Mouse (Mus musculus) bone marrow, adult 2 months (tissue): Measurements from ENCODE around the gene Atp8b3. TPM values are rescaled to one million over a fixed set of nuclear protein-coding genes. Genes with fewer than 3 reads are reported as not detected.

Experiments
- H3K27ac ChIP-seq: fragments of 200-500 bp; 2 replicates; pipeline ENCODE4 v1.5.1; 2012; ENCODE audit warnings: low read depth, mild to moderate bottlenecking, control low read depth, inconsistent platforms, low read length; ENCODE audit not compliant: control insufficient read depth, poor library complexity, insufficient read depth
- H3K4me1 ChIP-seq: fragments of 200-500 bp; 2 replicates; pipeline ENCODE4 v1.6.1; 2011; ENCODE audit warnings: low read length; ENCODE audit not compliant: control insufficient read depth, insufficient read depth
- H3K4me3 ChIP-seq: fragments of 200-500 bp; replicated peaks from 2 replicates; pipeline ENCODE3; 2011; ENCODE audit warnings: mild to moderate bottlenecking, low read depth, low read length, control low read depth; ENCODE audit not compliant: control insufficient read depth
- CTCF ChIP-seq: fragments of 200-500 bp; IDR thresholded peaks from 2 replicates; pipeline ENCODE4 v1.5.1; 2011; ENCODE audit warnings: low read length, control low read depth; ENCODE audit not compliant: control insufficient read depth, insufficient read depth
- POLR2A ChIP-seq: fragments of 200-500 bp; IDR thresholded peaks from 2 replicates; pipeline ENCODE4 v1.6.1; 2011; ENCODE audit warnings: low read depth, mild to moderate bottlenecking, control low read depth, low read length, borderline replicate concordance; ENCODE audit not compliant: control insufficient read depth
- WGBS: fragments of 180-500 bp; shearing (Covaris S2); methylation state at CpG from one replicate; pipeline ENCODE4 v1.1.7; 2018; 5-methylcytosine and 5-hydroxymethylcytosine counted together
- polyA plus RNA-seq: library from polyadenylated mRNA; stranded (reverse); fragments of >200 nt; gene quantifications from 2 replicates; pipeline ENCODE4 v1.2.4, GENCODE M21; 2011; ENCODE audit warnings: low replicate concordance; ENCODE audit not compliant: missing spikeins, insufficient read depth, insufficient read length

Gene Atp8b3
- polyA plus RNA-seq, 1 experiment, result not detected

DNA sequence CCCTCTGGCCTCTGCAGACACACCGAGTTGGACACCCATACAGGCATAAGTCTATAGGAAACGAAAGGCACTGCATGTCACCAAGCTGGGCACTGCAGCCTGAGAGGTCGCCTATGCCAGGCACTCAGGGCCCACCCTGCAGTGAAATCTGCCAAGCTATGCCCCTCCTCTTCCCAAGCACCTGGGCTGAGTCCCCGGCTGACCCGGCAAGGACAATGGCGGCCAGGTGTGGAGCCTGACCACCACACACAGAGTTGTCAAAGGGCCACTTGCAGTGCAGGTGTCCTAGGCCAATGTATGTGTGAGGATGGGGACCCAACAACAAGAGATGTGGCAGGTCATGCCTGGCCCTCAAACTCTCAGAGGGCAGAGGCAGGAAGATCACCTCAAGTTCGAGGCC is 20.5 kb upstream of the Atp8b3 start:
- no peak for TF ChIP-seq CTCF
- no peak for TF ChIP-seq POLR2A
- WGBS, result 86% methylated on average over 7 of the region's 7 CpGs
- Histone ChIP-seq H3K4me1 (peaks cover 6% of the 10 kb centered on the region), H3K4me3 (no peak overlapping the region), H3K27ac (no peak overlapping the region)

DNA sequence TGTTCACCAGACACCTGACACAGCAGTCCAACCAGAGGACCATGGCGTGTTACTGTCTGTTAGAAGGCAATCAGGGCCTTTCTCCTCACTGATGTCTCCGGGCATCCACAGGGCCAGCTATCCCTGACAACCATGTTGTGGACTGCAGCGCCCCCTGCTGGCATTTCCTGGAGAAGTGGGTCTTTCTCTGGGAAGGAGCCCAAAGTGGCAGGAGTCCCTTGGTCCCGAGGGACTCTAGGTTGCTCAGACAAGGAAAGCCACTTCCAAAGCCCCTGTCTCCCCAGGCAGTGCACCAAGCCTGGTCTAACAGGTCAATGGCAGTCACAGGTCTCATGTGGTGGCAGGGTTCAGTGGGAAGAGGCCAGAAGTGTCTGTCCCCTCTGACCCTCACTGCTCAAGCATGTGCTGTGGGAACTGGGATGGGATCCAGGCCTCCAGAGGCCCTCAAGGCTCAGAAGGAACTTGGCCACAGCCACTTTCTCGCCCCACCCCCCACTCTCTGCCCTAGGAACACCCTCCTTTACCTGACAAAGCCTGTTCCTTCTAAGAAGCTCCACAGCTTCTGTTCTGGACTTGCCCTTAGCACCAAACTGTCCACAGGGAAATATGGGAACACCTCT is 18.5 kb upstream of the Atp8b3 start:
- no peak overlapping the region for H3K27ac ChIP-seq
- peaks cover 11% of the 10 kb centered on the region for H3K4me1 ChIP-seq
- TF ChIP-seq CTCF (peak; percentile 71), POLR2A (no peak)
- H3K4me3 ChIP-seq, result no peak overlapping the region
- 39% methylated on average over 5 of the region's 5 CpGs for WGBS

DNA sequence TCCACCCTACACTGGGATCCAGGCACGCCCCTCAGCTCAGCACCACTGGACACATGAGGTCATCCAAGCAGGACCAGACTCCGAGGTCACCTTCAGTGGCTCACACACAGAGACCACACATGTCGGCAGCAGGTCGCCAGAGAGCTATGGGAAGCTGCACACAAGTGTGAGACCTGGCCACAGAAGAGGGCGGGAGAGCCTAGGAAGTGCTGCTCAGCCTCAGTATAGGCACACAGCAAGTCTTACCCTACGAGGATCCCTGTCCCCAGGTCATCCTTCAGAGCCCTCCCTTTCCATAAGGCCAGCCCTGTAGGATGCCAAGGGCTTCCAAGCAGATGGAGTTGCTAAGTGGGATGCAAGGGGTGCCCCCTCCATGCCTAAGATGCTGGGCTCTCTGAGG is 15.1 kb upstream of the Atp8b3 start:
- Histone ChIP-seq H3K4me1 (peaks cover 8% of the 10 kb centered on the region), H3K27ac (peak overlapping the region; percentile 79)

DNA sequence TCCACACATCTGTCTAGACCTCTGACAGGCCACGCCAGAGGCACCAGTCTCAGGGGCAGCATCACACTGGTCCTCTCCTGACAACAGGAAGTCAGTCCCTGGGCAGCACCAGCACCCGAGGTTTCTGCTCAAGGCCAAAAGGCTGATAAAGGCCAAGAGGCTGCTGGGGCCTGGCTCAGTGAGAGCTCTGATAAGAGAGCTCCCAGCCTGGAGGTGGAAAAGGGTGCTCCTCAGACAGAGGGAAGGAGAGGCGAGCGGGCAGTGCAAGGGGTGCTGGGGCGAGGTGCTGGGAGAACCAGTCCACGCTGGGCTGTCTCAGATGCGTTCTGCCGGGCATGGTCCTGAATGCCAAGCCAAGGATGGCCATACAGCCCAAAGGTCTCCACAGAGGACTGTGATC is 14.7 kb upstream of the Atp8b3 start:
- Histone ChIP-seq H3K4me3 (peak overlapping the region; percentile 4), H3K27ac (peak overlapping the region; percentile 79), H3K4me1 (peaks cover 6% of the 10 kb centered on the region)
- WGBS, result 66% methylated on average over 8 of the region's 8 CpGs
- TF ChIP-seq CTCF (no peak), POLR2A (0 out of 2 replicates have a peak, but pooled peaks have one; percentile 4)

More for the DNA sequence above, 15.1 kb upstream of the Atp8b3 start:
- 76% methylated on average over 6 of the region's 6 CpGs for WGBS
- no peak overlapping the region for H3K4me3 ChIP-seq
- no peak for TF ChIP-seq CTCF
- TF ChIP-seq POLR2A, result no peak

DNA sequence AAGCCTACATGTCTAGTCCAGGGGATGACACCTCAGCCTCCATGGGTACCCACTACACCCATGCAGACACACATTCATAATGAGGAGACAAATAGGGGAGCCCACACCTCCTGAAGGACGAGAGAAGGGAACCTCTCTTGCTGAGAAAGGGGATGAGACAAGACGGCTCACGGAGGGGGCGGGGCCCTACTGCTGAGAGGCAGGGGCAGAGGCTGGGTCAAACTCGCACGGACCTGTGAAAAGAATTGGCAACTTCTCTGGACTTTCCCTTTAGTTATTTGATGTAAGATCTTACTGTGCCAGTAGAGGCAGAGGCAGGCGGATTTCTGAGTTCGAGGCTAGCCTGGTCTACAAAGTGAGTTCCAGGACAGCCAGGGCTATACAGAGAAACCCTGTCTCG is 13.4 kb upstream of the Atp8b3 start:
- 76% methylated on average over 9 of the region's 9 CpGs for WGBS
- Histone ChIP-seq H3K27ac (no peak overlapping the region), H3K4me1 (peaks cover 5% of the 10 kb centered on the region), H3K4me3 (no peak overlapping the region)
- TF ChIP-seq CTCF (no peak), POLR2A (no peak)

DNA sequence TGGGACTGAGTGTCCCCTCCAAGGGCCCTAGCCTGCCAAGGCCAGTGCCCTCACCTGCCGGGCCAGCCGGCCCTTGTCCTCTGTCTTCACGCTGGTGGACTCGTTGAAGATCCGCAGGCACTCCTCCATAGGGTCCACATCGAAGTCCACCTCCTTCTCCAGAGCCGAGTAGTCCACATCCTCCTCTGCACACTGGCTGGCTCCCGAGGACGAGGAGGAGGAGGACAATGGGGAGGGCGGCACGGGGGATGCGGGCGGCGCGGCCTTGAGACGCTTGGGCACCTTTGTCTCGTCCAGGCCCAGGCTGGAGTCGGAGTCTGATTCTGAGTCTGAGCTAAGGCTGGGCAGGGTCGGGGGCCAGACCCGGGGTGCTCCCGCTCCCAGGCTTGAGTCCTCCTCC is 10.4 kb upstream of the Atp8b3 start:
- Histone ChIP-seq H3K27ac (no peak overlapping the region), H3K4me3 (no peak overlapping the region), H3K4me1 (peaks cover 6% of the 10 kb centered on the region)
- TF ChIP-seq POLR2A, result no peak
- TF ChIP-seq CTCF, result no peak
- 88% methylated on average over 21 of the region's 21 CpGs for WGBS

DNA sequence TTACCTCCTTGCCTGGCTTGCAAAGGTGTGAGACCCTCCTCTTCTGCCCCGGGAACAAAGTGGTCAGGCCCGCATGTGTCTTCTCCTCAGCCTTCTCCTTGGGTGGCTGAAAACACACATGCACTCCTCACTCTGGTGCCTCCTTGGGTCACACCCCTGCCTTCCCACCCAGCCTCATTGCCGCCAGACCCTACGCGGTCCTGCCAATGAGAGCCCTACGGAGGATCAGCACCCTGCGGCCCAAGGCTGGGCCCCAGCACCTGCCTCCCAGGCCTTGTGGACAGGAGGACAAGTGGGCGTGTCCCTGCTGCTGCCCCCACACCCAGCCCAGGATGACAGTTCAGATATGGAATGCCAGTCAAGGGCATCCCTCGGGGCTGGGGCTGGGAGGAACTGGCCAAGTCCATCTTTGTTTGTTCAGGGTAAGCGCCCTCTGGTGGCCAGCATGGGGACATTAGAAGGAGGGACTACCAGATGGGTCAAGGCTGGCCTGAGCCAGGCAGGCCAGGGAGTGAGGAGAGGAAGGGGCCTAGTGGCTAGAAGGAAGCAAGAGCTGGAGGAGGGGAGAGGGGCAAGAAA is 9.6 kb upstream of the Atp8b3 start:
- TF ChIP-seq POLR2A, result no peak
- peak; percentile 84 for TF ChIP-seq CTCF
- Histone ChIP-seq H3K4me1 (peaks cover 4% of the 10 kb centered on the region), H3K4me3 (no peak overlapping the region), H3K27ac (peak overlapping the region; percentile 16; the same call in 1 of the 2 replicates)
- WGBS, result 78% methylated on average over 10 of the region's 10 CpGs

DNA sequence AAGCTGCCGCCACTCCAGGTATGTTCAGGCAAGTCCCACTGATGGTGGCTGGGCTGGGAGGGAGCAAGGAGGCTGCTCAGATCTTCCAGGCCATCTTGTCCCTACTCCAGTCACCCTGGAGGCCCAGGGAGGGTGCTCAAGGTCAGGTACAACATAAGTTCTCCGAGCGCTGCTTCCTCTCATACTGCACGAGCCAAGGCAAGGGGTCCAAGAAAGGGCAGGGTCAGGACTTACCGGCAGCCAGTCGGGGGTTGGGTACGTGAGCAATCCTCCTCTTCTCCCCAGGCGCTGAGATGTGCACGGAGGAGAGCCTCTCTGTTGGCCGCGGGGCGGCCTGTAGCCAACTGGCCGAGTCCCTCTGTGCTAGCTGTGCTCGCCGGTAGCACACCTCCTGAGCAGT is 8.6 kb upstream of the Atp8b3 start:
- Histone ChIP-seq H3K4me1 (peaks cover 2% of the 10 kb centered on the region; the same call in 1 of the 2 replicates), H3K27ac (no peak overlapping the region; the same call in 1 of the 2 replicates), H3K4me3 (no peak overlapping the region)
- no peak for TF ChIP-seq CTCF
- TF ChIP-seq POLR2A, result no peak
- 95% methylated on average over 15 of the region's 15 CpGs for WGBS
